Mouse (Mus musculus) MEL (cell line): ENCODE measurements around the gene Myof.

Source experiments
- CTCF ChIP-seq, 3 experiments: IDR thresholded peaks in 2 of 3; conservative IDR thresholded peaks in 1 of 3; 2 replicates each; pipeline ENCODE4 v1.5.1; 2011 to 2012; ENCODE audit warnings: low read length in 3 of 3, low read depth in 2 of 3, mild to moderate bottlenecking in 2 of 3, improper control_type of control experiment in 1 of 3, inconsistent platforms in 1 of 3, mixed read lengths in 1 of 3, moderate library complexity in 1 of 3; ENCODE audit not compliant: control insufficient read depth in 1 of 3, insufficient read depth in 1 of 3, poor library complexity in 1 of 3, severe bottlenecking in 1 of 3
- HCFC1 ChIP-seq: IDR thresholded peaks from 2 replicates; pipeline ENCODE4 v1.6.1; 2012; ENCODE audit warnings: low read depth, mild to moderate bottlenecking, inconsistent platforms, low read length, improper control_type of control experiment, moderate library complexity
- TAL1 ChIP-seq: IDR thresholded peaks from 2 replicates; pipeline ENCODE4 v1.6.1; 2012; ENCODE audit warnings: mild to moderate bottlenecking, inconsistent platforms, low read length, moderate library complexity, mixed read lengths

GRCm38 (mm10) chr19:38073226-38073625, 29.8 kb upstream of the Myof start:
- no peak for TF ChIP-seq HCFC1
- TF ChIP-seq TAL1 = no peak
- TF ChIP-seq CTCF (IDR thresholded peaks at IDR 0.05 in 2 of 3, conservative IDR thresholded peaks at IDR 0.05 in 1 of 3; ENCODE audit: control insufficient read depth in 1 of 3, insufficient read depth in 1 of 3, low read depth in 2 of 3, low read length in 3 of 3, poor library complexity in 1 of 3, severe bottlenecking in 1 of 3) = no peak
